Mouse (Mus musculus) kidney, embryonic 15.5 days (tissue): Measurements from ENCODE around the gene Jmjd6. TPM values are rescaled to one million over a fixed set of nuclear protein-coding genes. Genes with fewer than 3 reads are reported as not detected.

ENCODE experiments used
- ATAC-seq: fragments of 200-750 bp; cut with Nextera tagmentation; replicated peaks from 2 replicates; pipeline ENCODE4 v1.8.0; 2017; ENCODE audit warnings: moderate TSS enrichment; ENCODE audit not compliant: low FRiP score
- H3K27ac ChIP-seq: fragments of 300-500 bp; sonication (generic); 2 replicates; pipeline ENCODE4 v1.5.1; 2015; ENCODE audit warnings: mild to moderate bottlenecking, inconsistent platforms
- H3K27me3 ChIP-seq: fragments of 300-500 bp; sonication (generic); 2 replicates; pipeline ENCODE4 v1.6.1; 2015; ENCODE audit warnings: inconsistent platforms
- H3K36me3 ChIP-seq: fragments of 300-500 bp; sonication (generic); 2 replicates; pipeline ENCODE4 v1.6.1; 2015; ENCODE audit warnings: inconsistent platforms
- H3K4me1 ChIP-seq: fragments of 300-500 bp; sonication (generic); 2 replicates; pipeline ENCODE4 v1.6.1; 2015; ENCODE audit warnings: inconsistent platforms
- H3K4me2 ChIP-seq: fragments of 300-500 bp; sonication (generic); 2 replicates; pipeline ENCODE4 v1.6.1; 2015; ENCODE audit warnings: moderate library complexity, mild to moderate bottlenecking, inconsistent platforms
- H3K4me3 ChIP-seq: fragments of 300-500 bp; sonication (generic); replicated peaks from 2 replicates; pipeline ENCODE4 v1.5.1; 2015; ENCODE audit warnings: mild to moderate bottlenecking, inconsistent platforms
- H3K9ac ChIP-seq: fragments of 300-500 bp; sonication (generic); 2 replicates; pipeline ENCODE4 v1.6.1; 2015; ENCODE audit warnings: mild to moderate bottlenecking, inconsistent platforms
- H3K9me3 ChIP-seq: fragments of 300-500 bp; sonication (generic); replicated peaks from 2 replicates; pipeline ENCODE4 v1.6.1; 2016; ENCODE audit warnings: inconsistent platforms
- WGBS: fragments of 180-500 bp; shearing (Covaris S2); methylation state at CpG from one replicate; pipeline ENCODE4 v1.1.7; 2015; ENCODE audit warnings: mixed read lengths; 5-methylcytosine and 5-hydroxymethylcytosine counted together
- polyA plus RNA-seq: library from polyadenylated mRNA; unstranded; fragments of >200 nt; fragmentation: Nextera tagmentation; extraction: Ambion mirVana; gene quantifications from 2 replicates; pipeline ENCODE4 v1.2.1, GENCODE M21; 2015

Gene Jmjd6
- polyA plus RNA-seq, 1 experiment from 2014 or later, result 75.5 TPM

DNA sequence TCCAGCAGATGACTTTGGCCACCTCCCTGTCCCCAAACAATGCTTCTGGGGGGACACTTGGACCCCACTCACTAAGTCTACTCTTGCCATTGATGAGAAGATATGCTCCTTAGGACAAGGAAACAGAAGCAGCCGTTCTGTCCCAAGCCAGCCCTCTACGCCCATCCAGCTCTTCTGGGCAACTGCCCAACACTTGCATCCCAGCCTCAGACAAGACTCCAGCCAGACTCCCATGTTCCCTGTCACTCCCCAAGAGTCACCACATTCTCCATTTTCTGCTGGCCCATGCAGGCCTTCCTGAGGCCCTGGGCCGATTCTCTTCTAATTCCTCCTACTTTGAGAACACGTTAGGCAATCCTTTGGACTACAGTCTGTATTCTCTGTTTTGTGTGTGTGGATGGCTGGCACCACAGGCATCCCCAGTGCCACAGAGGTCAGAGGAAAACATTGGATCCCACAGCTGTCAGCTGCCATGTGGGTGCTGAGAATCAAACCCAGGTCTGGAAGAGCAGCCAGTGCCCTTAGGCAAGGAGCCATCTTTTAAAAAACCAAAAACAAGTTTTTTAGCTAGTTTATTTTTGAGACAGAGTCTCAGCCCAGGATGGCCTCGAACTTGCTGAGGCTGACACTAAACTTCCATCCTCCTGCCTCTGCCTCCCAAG is 23.2 kb downstream of the Jmjd6 start:
- Histone ChIP-seq H3K9ac (no peak overlapping the region), H3K36me3 (no peaks in the 10 kb centered on the region), H3K27me3 (no peaks in the 10 kb centered on the region), H3K27ac (no peak overlapping the region), H3K4me3 (no peak overlapping the region), H3K9me3 (no peaks in the 10 kb centered on the region), H3K4me2 (no peak overlapping the region), H3K4me1 (peaks cover 48% of the 10 kb centered on the region)
- 87% methylated on average over 5 of the region's 5 CpGs for WGBS
- ATAC-seq, result no peak

GRCm38 (mm10) chr11:116818722-116819121 is 24.5 kb downstream of the Jmjd6 start:
- 40% methylated on average over 8 of the region's 8 CpGs for WGBS
- Histone ChIP-seq H3K36me3 (no peaks in the 10 kb centered on the region), H3K9me3 (no peaks in the 10 kb centered on the region), H3K4me3 (no peak overlapping the region), H3K27me3 (no peaks in the 10 kb centered on the region), H3K27ac (no peak overlapping the region), H3K4me1 (peaks cover 57% of the 10 kb centered on the region), H3K9ac (no peak overlapping the region), H3K4me2 (no peak overlapping the region)
- ATAC-seq, result no peak

GRCm38 (mm10) chr11:116817567-116817966 is 25.7 kb downstream of the Jmjd6 start:
- Histone ChIP-seq H3K4me3 (no peak overlapping the region), H3K27me3 (no peaks in the 10 kb centered on the region), H3K9ac (no peak overlapping the region), H3K4me2 (no peak overlapping the region), H3K27ac (no peak overlapping the region), H3K4me1 (peaks cover 69% of the 10 kb centered on the region), H3K36me3 (no peaks in the 10 kb centered on the region), H3K9me3 (no peaks in the 10 kb centered on the region)
- no peak for ATAC-seq
- WGBS, result 98% methylated on average over 5 of the region's 5 CpGs

DNA sequence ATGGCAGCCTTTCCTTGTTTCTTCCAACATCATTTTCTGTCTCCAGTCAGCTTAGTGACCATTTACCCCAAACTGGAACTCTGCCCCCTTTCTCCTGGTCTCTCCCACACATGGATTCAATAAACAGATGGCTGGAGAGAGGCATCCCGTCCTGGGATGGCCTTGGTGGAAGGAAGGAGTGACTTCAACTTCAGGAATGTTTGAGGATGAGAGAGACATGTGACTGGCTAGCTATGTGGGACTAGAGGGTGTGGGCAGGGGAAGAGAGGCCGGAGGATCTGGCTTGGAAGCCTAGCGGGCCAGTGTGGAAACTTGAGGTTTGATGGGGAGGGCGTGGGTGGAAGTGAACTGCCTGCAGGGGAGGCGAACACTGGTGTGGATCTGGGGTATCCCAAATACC is 26.5 kb downstream of the Jmjd6 start:
- no peaks in the 10 kb centered on the region for H3K27me3 ChIP-seq
- 79% methylated on average over 5 of the region's 5 CpGs for WGBS
- H3K9me3 ChIP-seq, result no peaks in the 10 kb centered on the region
- H3K36me3 ChIP-seq, result no peaks in the 10 kb centered on the region
- no peak overlapping the region for H3K4me2 ChIP-seq
- H3K9ac ChIP-seq, result no peak overlapping the region
- H3K4me1 ChIP-seq, result peaks cover 68% of the 10 kb centered on the region
- ATAC-seq, result no peak
- no peak overlapping the region for H3K27ac ChIP-seq
- H3K4me3 ChIP-seq, result no peak overlapping the region

GRCm38 (mm10) chr11:116814884-116815415 is 28.3 kb downstream of the Jmjd6 start:
- Histone ChIP-seq H3K4me3 (no peak overlapping the region), H3K9ac (no peak overlapping the region), H3K27me3 (no peaks in the 10 kb centered on the region), H3K4me2 (peak overlapping the region; percentile 24), H3K9me3 (no peaks in the 10 kb centered on the region), H3K4me1 (peaks cover 69% of the 10 kb centered on the region), H3K36me3 (no peaks in the 10 kb centered on the region), H3K27ac (peak overlapping the region; percentile 89)
- ATAC-seq, result no peak
- whole genome bisulfite sequencing, result 18% methylated on average over 7 of the region's 7 CpGs

DNA sequence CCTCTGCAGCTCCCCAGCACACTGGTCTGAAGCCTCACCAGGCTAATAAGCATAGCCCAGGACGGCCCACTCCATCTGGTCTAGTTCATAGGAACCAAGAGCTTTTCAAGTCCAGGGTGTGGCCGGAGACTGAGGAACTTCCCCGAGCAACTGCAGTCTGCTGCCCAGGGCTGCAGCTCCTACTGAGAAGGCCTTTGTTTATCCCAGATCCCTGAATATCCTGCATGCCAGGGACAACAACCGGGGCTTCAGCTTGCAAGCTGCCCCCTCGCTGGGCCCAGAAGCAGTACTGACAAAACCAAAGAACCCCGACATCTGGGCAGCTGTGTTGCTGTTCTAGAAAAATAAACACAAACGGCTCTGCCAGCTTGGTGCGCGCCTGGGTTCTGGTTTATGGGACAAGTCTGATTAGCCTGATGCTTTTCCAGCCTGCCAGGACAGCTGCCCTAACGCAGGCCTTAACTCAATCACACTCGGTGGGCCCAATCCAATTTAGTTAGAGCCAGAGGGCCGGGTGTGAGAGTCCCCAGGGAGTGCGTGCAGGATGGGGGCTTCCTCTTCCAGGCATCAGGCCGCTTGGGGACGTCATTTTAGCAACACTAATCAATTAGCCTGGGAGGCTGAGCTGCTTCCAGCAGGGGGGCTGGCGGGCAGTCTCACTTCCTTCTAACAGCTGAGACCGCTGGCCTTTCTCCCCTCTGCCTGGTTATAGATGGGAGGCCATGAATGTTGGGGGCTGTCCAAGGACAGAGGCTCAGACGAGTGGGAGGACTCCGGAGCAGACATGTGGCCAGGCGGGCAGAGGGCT is 29.0 kb downstream of the Jmjd6 start:
- Histone ChIP-seq H3K9ac (no peak overlapping the region), H3K4me1 (peaks cover 66% of the 10 kb centered on the region), H3K27ac (peak overlapping the region; percentile 89), H3K27me3 (peaks cover 4% of the 10 kb centered on the region; the same call in 1 of the 2 replicates), H3K4me2 (peak overlapping the region; percentile 24), H3K9me3 (no peaks in the 10 kb centered on the region), H3K36me3 (no peaks in the 10 kb centered on the region), H3K4me3 (no peak overlapping the region)
- WGBS, result 16% methylated on average over 20 of the region's 20 CpGs
- peak; percentile 50 for ATAC-seq

DNA sequence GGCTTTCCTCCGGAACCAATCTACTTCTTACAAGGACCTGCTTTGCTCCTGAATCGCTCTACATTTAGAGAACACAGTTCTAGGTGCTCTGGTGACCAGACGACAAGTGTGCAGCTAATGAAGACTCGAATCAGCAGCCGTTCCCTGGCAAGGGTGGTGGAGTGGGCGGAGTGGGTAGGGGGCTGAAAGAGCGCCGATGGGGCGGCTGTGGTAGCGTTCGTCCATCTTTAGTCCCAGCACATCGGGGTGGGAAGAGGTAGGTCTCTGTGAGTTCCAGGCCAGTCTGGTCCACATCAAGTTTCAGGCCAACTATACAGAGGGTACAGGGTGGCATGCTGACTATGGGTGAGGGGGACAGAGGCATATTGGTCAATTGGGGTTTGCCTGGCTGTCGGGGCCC is 29.6 kb downstream of the Jmjd6 start:
- ATAC-seq, result no peak
- Histone ChIP-seq H3K4me3 (no peak overlapping the region), H3K9ac (no peak overlapping the region), H3K27me3 (peaks cover 4% of the 10 kb centered on the region; the same call in 1 of the 2 replicates), H3K4me1 (peaks cover 59% of the 10 kb centered on the region), H3K9me3 (no peaks in the 10 kb centered on the region), H3K4me2 (no peak overlapping the region), H3K36me3 (no peaks in the 10 kb centered on the region), H3K27ac (peak overlapping the region; percentile 89)
- WGBS, result 84% methylated on average over 13 of the region's 13 CpGs

- peak; percentile 29; the same call in 1 of the 2 replicates for ATAC-seq
- H3K4me3 ChIP-seq, result no peak overlapping the region
- H3K27me3 ChIP-seq, result peaks cover 4% of the 10 kb centered on the region; the same call in 1 of the 2 replicates
- H3K27ac ChIP-seq, result peak overlapping the region; percentile 89
- peaks cover 58% of the 10 kb centered on the region for H3K4me1 ChIP-seq
- no peaks in the 10 kb centered on the region for H3K9me3 ChIP-seq
- no peaks in the 10 kb centered on the region for H3K36me3 ChIP-seq
- peak overlapping the region; percentile 33 for H3K4me2 ChIP-seq
- WGBS, result 34% methylated on average over 21 of the region's 21 CpGs
- no peak overlapping the region; the same call in 1 of the 2 replicates for H3K9ac ChIP-seq
Observed at GRCm38 (mm10) chr11:116812793-116813529, 30.3 kb downstream of the Jmjd6 start.

- Histone ChIP-seq H3K4me3 (peak overlapping the region; percentile 37), H3K4me1 (peaks cover 62% of the 10 kb centered on the region), H3K9me3 (no peaks in the 10 kb centered on the region), H3K27ac (peak overlapping the region; percentile 85), H3K9ac (peak overlapping the region; percentile 33; the same call in 1 of the 2 replicates), H3K4me2 (peak overlapping the region; percentile 74), H3K27me3 (peaks cover 4% of the 10 kb centered on the region; the same call in 1 of the 2 replicates), H3K36me3 (no peaks in the 10 kb centered on the region)
- WGBS, result 14% methylated on average over 30 of the region's 32 CpGs
- ATAC-seq, result peak; percentile 79
Observed at GRCm38 (mm10) chr11:116810983-116811901, 32.0 kb downstream of the Jmjd6 start.

- H3K27ac ChIP-seq, result no peak overlapping the region
- H3K4me2 ChIP-seq, result no peak overlapping the region
- peaks cover 61% of the 10 kb centered on the region for H3K4me1 ChIP-seq
- WGBS, result 79% methylated on average over 11 of the region's 11 CpGs
- H3K9ac ChIP-seq, result no peak overlapping the region
- H3K4me3 ChIP-seq, result no peak overlapping the region
- H3K27me3 ChIP-seq, result peaks cover 4% of the 10 kb centered on the region; the same call in 1 of the 2 replicates
- no peaks in the 10 kb centered on the region for H3K36me3 ChIP-seq
- no peaks in the 10 kb centered on the region for H3K9me3 ChIP-seq
- no peak for ATAC-seq
Observed at GRCm38 (mm10) chr11:116810528-116810927, 32.7 kb downstream of the Jmjd6 start.

- Histone ChIP-seq H3K36me3 (no peaks in the 10 kb centered on the region), H3K9ac (no peak overlapping the region), H3K27me3 (peaks cover 4% of the 10 kb centered on the region; the same call in 1 of the 2 replicates), H3K4me3 (no peak overlapping the region), H3K4me1 (peaks cover 52% of the 10 kb centered on the region), H3K9me3 (no peaks in the 10 kb centered on the region), H3K27ac (no peak overlapping the region), H3K4me2 (no peak overlapping the region)
- ATAC-seq, result no peak
- WGBS, result 83% methylated on average over 8 of the region's 8 CpGs
Observed at GRCm38 (mm10) chr11:116809520-116809919, 33.7 kb downstream of the Jmjd6 start.
